Mouse (Mus musculus) cerebellum, adult 2 months (tissue): ENCODE results near the gene Scaf1.

Experiments
- CTCF ChIP-seq: fragments of 200-500 bp; IDR thresholded peaks from 2 replicates; pipeline ENCODE4 v1.5.1; 2011; ENCODE audit warnings: low read depth, mild to moderate bottlenecking, control low read depth, low read length, moderate library complexity, borderline replicate concordance; ENCODE audit not compliant: insufficient read depth
- POLR2A ChIP-seq: fragments of 200-500 bp; IDR thresholded peaks from 2 replicates; pipeline ENCODE4 v1.6.1; 2011; ENCODE audit warnings: low read length, control low read depth, borderline replicate concordance; ENCODE audit not compliant: insufficient read depth

- no peak for TF ChIP-seq CTCF
- TF ChIP-seq POLR2A: no peak
These were observed 62.6 kb downstream of the Scaf1 start for GRCm38 (mm10) chr7:44953561-44953960.
